Mouse (Mus musculus): ENCODE measurements at regions not wholly inside any gene's neighbourhood (a gene's known extent, or its start where the extent isn't known, plus 50 kb on each side); places are given as distances from the start of the nearest gene placed in this dataset.

DNA sequence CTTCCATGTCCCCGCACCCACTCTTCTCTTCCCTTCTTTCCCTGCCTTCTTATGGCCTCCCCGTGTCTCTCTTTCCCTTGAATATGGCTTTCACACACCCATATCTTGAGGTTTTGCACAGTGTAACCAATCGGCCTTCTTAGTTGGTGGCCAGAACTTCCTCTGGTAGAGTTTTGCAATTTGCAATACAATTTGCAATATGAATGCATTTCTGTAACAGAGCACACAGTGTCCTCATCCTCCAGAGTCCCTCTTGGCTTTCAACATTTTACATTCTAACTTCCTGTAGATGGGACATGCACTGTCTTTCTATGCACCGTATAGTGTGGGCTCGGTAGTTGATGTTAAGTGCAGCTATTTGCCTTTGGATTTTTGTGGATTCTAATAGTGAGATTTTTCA is 265.7 kb upstream of the Kcnj16 start:
- H3K79me2 ChIP-seq (replicated peaks; ENCODE audit: control insufficient read depth, insufficient read depth, low read length), result no peaks in the 10 kb centered on the region
- WGBS, result 89% methylated on average over 5 of the region's 5 CpGs
- H3K36me3 ChIP-seq (ENCODE audit: control insufficient read depth, insufficient read depth, low read length), result no peaks in the 10 kb centered on the region
- no peaks in the 10 kb centered on the region for H3K27me3 ChIP-seq (ENCODE audit: control insufficient read depth, insufficient read depth, low read length)
- no peak for TF ChIP-seq EP300 (IDR thresholded peaks at IDR 0.05; ENCODE audit: insufficient read depth, low read depth, low read length)
- no peak for TF ChIP-seq POLR2A (IDR thresholded peaks at IDR 0.05; ENCODE audit: insufficient read depth, low read depth, low read length)
- TF ChIP-seq CTCF (IDR thresholded peaks at IDR 0.05), result no peak
- no peak overlapping the region for H3K27ac ChIP-seq
- H3K4me1 ChIP-seq (ENCODE audit: control insufficient read depth, insufficient read depth, low read length), result no peaks in the 10 kb centered on the region
- no peak overlapping the region for H3K9ac ChIP-seq (ENCODE audit: low read depth, low read length)
- intact Hi-C loops (cut with DNase I), result no loop called here
- DNase-seq, result no peak
- H3K4me3 ChIP-seq, result no peak overlapping the region

DNA sequence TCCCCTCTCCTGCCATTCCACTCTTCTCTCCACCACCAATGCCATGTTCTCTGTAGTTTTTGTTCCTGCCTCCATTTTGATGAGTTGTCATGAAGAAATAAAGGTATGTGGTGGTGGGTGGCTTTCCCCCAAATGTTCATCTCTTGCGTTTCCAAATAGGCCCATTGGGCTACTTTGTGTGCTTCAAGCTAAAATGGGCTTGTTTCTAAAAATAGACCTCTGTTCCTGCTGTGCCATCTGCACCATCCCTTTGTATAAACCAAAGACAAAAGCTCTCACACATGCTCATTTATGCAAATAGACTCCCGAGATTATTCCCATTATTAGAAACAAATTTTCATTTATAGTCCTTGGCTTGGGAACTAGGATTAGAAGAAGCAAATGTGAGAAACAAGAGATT is 264.3 kb upstream of the Kcnj16 start:
- intact Hi-C loops (cut with DNase I), result no loop called here
- no peaks in the 10 kb centered on the region for H3K4me1 ChIP-seq (ENCODE audit: control insufficient read depth, insufficient read depth, low read length)
- TF ChIP-seq CTCF (IDR thresholded peaks at IDR 0.05), result no peak
- no peak for TF ChIP-seq POLR2A (IDR thresholded peaks at IDR 0.05; ENCODE audit: insufficient read depth, low read depth, low read length)
- TF ChIP-seq EP300 (IDR thresholded peaks at IDR 0.05; ENCODE audit: insufficient read depth, low read depth, low read length), result no peak
- no peaks in the 10 kb centered on the region for H3K27me3 ChIP-seq (ENCODE audit: control insufficient read depth, insufficient read depth, low read length)
- no peak overlapping the region for H3K27ac ChIP-seq
- H3K36me3 ChIP-seq (ENCODE audit: control insufficient read depth, insufficient read depth, low read length), result no peaks in the 10 kb centered on the region
- H3K79me2 ChIP-seq (replicated peaks; ENCODE audit: control insufficient read depth, insufficient read depth, low read length), result no peaks in the 10 kb centered on the region
- no peak overlapping the region for H3K4me3 ChIP-seq
- DNase-seq, result no peak
- H3K9ac ChIP-seq (ENCODE audit: low read depth, low read length), result no peak overlapping the region
- 87% methylated on average over 2 of the region's 2 CpGs for WGBS

DNA sequence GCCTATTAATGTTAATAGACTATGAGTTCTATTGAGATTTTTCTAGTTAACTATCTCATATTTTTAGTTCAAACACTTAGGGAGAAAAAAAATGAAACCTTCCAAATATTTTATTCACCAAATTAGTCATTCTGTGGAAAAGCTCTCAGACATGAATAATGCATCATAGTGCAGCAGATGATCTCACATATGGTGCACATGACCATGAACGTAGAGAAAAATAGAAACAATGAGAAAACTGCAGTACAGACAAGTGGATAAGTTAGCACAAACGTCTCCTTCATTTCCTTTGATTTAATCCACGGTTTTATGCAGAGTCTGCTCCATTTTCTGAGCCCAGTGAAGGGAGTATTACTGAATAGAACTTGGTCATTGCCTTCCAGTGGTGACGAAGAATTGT is 260.5 kb upstream of the Kcnj16 start:
- TF ChIP-seq EP300 (IDR thresholded peaks at IDR 0.05; ENCODE audit: insufficient read depth, low read depth, low read length), result no peak
- no peak for TF ChIP-seq POLR2A (IDR thresholded peaks at IDR 0.05; ENCODE audit: insufficient read depth, low read depth, low read length)
- no peak for TF ChIP-seq CTCF (IDR thresholded peaks at IDR 0.05)
- no peak overlapping the region for H3K4me3 ChIP-seq
- no peaks in the 10 kb centered on the region for H3K27me3 ChIP-seq (ENCODE audit: control insufficient read depth, insufficient read depth, low read length)
- no peak overlapping the region for H3K27ac ChIP-seq
- H3K9ac ChIP-seq (ENCODE audit: low read depth, low read length), result no peak overlapping the region
- no peaks in the 10 kb centered on the region for H3K36me3 ChIP-seq (ENCODE audit: control insufficient read depth, insufficient read depth, low read length)
- intact Hi-C loops (cut with DNase I), result no loop called here
- peaks cover 2% of the 10 kb centered on the region; the same call in 1 of the 2 replicates for H3K4me1 ChIP-seq (ENCODE audit: control insufficient read depth, insufficient read depth, low read length)
- H3K79me2 ChIP-seq (replicated peaks; ENCODE audit: control insufficient read depth, insufficient read depth, low read length), result no peaks in the 10 kb centered on the region
- WGBS, result 71% methylated on average over 4 of the region's 4 CpGs
- no peak for DNase-seq

DNA sequence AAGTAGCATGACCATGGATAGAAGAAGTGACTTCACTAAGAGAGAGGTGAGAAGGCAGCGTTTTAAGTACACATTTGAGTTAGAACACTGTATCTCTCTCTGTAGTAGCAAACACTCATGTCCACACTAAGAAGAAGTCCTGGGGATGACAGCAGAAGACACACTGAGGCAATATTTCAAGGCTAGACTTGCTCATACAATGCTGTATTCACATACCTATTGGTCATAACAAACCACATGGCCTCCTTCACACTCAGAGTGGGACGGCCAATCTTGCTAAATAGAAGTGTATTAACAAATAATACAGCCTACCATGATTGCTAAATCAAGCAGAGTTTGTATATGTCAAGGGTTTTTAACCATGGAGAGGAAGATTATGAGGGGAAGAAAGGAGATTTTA is 252.5 kb upstream of the Kcnj16 start:
- 82% methylated on average over 2 of the region's 2 CpGs for WGBS
- H3K4me1 ChIP-seq (ENCODE audit: control insufficient read depth, insufficient read depth, low read length), result peaks cover 2% of the 10 kb centered on the region; the same call in 1 of the 2 replicates
- no peak overlapping the region for H3K4me3 ChIP-seq
- no peak for TF ChIP-seq EP300 (IDR thresholded peaks at IDR 0.05; ENCODE audit: insufficient read depth, low read depth, low read length)
- no peak for TF ChIP-seq POLR2A (IDR thresholded peaks at IDR 0.05; ENCODE audit: insufficient read depth, low read depth, low read length)
- no peak for TF ChIP-seq CTCF (IDR thresholded peaks at IDR 0.05)
- no peak overlapping the region for H3K27ac ChIP-seq
- H3K79me2 ChIP-seq (replicated peaks; ENCODE audit: control insufficient read depth, insufficient read depth, low read length), result no peaks in the 10 kb centered on the region
- DNase-seq, result no peak
- H3K9ac ChIP-seq (ENCODE audit: low read depth, low read length), result no peak overlapping the region
- no peaks in the 10 kb centered on the region for H3K27me3 ChIP-seq (ENCODE audit: control insufficient read depth, insufficient read depth, low read length)
- intact Hi-C loops (cut with DNase I), result no loop called here
- no peaks in the 10 kb centered on the region for H3K36me3 ChIP-seq (ENCODE audit: control insufficient read depth, insufficient read depth, low read length)

GRCm38 (mm10) chr11:110716369-110716768 is 251.5 kb upstream of the Kcnj16 start:
- Histone ChIP-seq H3K79me2 (replicated peaks; ENCODE audit: control insufficient read depth, insufficient read depth, low read length) (no peaks in the 10 kb centered on the region), H3K27ac (no peak overlapping the region), H3K9ac (ENCODE audit: low read depth, low read length) (no peak overlapping the region), H3K4me3 (no peak overlapping the region), H3K36me3 (ENCODE audit: control insufficient read depth, insufficient read depth, low read length) (no peaks in the 10 kb centered on the region), H3K4me1 (ENCODE audit: control insufficient read depth, insufficient read depth, low read length) (peaks cover 2% of the 10 kb centered on the region; the same call in 1 of the 2 replicates), H3K27me3 (ENCODE audit: control insufficient read depth, insufficient read depth, low read length) (no peaks in the 10 kb centered on the region)
- 63% methylated on average over 1 of the region's 1 CpGs for WGBS
- no peak for DNase-seq
- TF ChIP-seq EP300 (IDR thresholded peaks at IDR 0.05; ENCODE audit: insufficient read depth, low read depth, low read length), result no peak
- no peak for TF ChIP-seq POLR2A (IDR thresholded peaks at IDR 0.05; ENCODE audit: insufficient read depth, low read depth, low read length)
- TF ChIP-seq CTCF (IDR thresholded peaks at IDR 0.05), result no peak
- intact Hi-C loops (cut with DNase I), result no loop called here

- intact Hi-C loops (cut with DNase I), result no loop called here
- no peak for DNase-seq
- no peak overlapping the region for H3K9ac ChIP-seq (ENCODE audit: low read depth, low read length)
- no peaks in the 10 kb centered on the region for H3K27me3 ChIP-seq (ENCODE audit: control insufficient read depth, insufficient read depth, low read length)
- no peak overlapping the region for H3K27ac ChIP-seq
- H3K4me1 ChIP-seq (ENCODE audit: control insufficient read depth, insufficient read depth, low read length), result no peaks in the 10 kb centered on the region
- no peaks in the 10 kb centered on the region for H3K79me2 ChIP-seq (replicated peaks; ENCODE audit: control insufficient read depth, insufficient read depth, low read length)
- TF ChIP-seq CTCF (IDR thresholded peaks at IDR 0.05), result no peak
- no peak for TF ChIP-seq POLR2A (IDR thresholded peaks at IDR 0.05; ENCODE audit: insufficient read depth, low read depth, low read length)
- TF ChIP-seq EP300 (IDR thresholded peaks at IDR 0.05; ENCODE audit: insufficient read depth, low read depth, low read length), result no peak
- 85% methylated on average over 5 of the region's 5 CpGs for WGBS
- H3K36me3 ChIP-seq (ENCODE audit: control insufficient read depth, insufficient read depth, low read length), result no peaks in the 10 kb centered on the region
- H3K4me3 ChIP-seq, result no peak overlapping the region
Measured at GRCm38 (mm10) chr11:110722701-110723100, 245.1 kb upstream of the Kcnj16 start.
